Mouse (Mus musculus): Measurements from ENCODE around the gene Zfp865. TPM values are rescaled to one million over a fixed set of nuclear protein-coding genes. Genes with fewer than 3 reads are reported as not detected.

The Zfp865 gene
- polyA plus RNA-seq, 1 experiment from 2014 or later = 8.6 TPM

DNA sequence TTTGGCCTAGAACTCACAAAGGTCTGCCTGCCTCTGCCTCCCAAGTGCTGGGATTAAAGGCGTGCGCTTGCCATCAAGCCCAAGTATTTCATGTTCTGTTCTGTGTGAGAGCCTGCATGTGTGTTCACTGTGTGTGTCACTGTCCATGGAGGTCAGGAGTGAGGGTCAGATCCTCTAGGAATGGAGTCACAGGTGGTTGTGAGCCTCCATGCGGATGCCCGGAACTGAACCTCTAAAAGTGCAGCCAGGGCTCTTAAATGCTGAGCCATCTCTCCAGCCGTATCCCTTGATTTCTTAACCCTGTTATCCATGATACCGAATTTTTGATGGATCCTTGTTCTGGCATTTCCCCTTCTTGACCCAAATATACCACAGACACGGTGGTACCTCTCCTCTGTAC, 16.9 kb downstream of the Zfp865 start:
- H3K4me3 ChIP-seq (ENCODE audit: low read depth, low read length) = no peak overlapping the region
- WGBS = 90% methylated on average over 7 of the region's 7 CpGs

DNA sequence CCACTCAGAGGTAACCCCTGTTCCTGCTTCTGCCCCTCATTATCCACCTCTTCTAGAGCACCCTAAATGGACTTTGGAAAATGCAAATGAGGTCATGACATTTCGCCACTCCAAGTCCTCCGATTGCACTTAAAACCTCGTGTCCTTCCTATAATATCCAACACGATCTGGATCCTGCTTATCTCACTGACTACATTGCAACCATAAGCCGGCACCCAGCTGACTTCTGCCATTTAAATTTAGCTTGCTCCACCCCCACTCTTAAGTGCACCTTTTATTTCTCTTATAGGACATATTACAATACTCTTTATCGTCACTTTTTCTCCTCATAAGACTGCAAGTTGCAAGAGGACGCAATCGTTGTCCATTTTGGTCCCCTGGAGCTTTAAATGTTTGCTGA, 17.3 kb downstream of the Zfp865 start:
- H3K9ac ChIP-seq (ENCODE audit: low read depth, low read length) = peak overlapping the region; percentile 85; the same call in 1 of the 2 replicates
- no peaks in the 10 kb centered on the region for H3K9me3 ChIP-seq (ENCODE audit: control insufficient read depth, low read length)
- peak overlapping the region; percentile 66; the same call in 1 of the 2 replicates for H3K4me3 ChIP-seq (ENCODE audit: low read depth, low read length)
- H3K4me2 ChIP-seq (replicated peaks; ENCODE audit: low read depth, low read length) = peak overlapping the region; percentile 47
- DNase-seq (ENCODE audit: low spot score) (no peak), ATAC-seq (ENCODE audit: low FRiP score) (no peak)
- WGBS = 92% methylated on average over 8 of the region's 8 CpGs
- peaks cover 14% of the 10 kb centered on the region for H3K36me3 ChIP-seq (ENCODE audit: control insufficient read depth, insufficient read depth, low read length)
- H3K27me3 ChIP-seq (ENCODE audit: control insufficient read depth, insufficient read depth, low read length) = no peaks in the 10 kb centered on the region
- no peaks in the 10 kb centered on the region for H3K4me1 ChIP-seq (replicated peaks; ENCODE audit: control insufficient read depth, insufficient read depth, low read length)
- peak overlapping the region; percentile 96; the same call in 1 of the 2 replicates for H3K27ac ChIP-seq (ENCODE audit: low read depth, low read length)

More for the DNA sequence above, 16.9 kb downstream of the Zfp865 start:
- no peak overlapping the region for H3K9ac ChIP-seq (ENCODE audit: low read depth, low read length)
- no peaks in the 10 kb centered on the region for H3K9me3 ChIP-seq (ENCODE audit: control insufficient read depth, low read length)
- ATAC-seq (ENCODE audit: low FRiP score) (no peak), DNase-seq (ENCODE audit: low spot score) (no peak)
- H3K36me3 ChIP-seq (ENCODE audit: control insufficient read depth, insufficient read depth, low read length) = peaks cover 18% of the 10 kb centered on the region
- no peaks in the 10 kb centered on the region for H3K27me3 ChIP-seq (ENCODE audit: control insufficient read depth, insufficient read depth, low read length)
- no peak overlapping the region for H3K4me2 ChIP-seq (replicated peaks; ENCODE audit: low read depth, low read length)
- no peaks in the 10 kb centered on the region for H3K4me1 ChIP-seq (replicated peaks; ENCODE audit: control insufficient read depth, insufficient read depth, low read length)
- H3K27ac ChIP-seq (ENCODE audit: low read depth, low read length) = no peak overlapping the region

DNA sequence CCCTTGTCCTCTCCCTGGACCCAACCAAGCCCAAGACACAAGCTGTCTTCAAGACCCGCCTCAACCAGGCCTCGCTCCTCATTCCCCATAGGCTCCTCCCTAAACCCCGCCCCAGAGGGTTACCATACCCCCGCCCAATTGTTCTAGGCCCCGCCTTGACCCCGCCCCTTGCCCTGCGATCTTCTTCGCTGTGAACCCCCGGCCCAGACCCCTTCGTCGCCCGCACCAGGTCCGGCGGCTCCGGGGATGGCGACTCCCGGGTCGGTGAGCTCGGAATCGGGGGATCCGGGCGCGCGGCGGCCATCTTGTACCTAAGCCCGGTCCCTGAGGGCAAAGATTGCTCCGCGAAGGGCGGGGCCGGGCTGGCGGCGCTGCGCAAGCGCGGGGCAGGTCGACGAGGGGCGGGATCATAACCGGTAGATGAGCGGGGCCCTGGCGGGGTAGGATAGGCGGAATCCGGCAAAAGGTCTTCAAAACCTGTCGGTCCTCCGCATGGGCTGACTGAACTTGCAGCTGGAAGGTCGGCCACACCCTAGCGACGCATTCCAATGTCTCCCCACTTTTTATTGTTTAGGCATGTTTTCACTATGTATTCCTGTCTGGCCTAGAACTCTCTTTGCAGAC, 18.0 kb downstream of the Zfp865 start, which contains the start of gene Zfp784:
Gene Zfp784 (minus strand): TSS at position 338 of the 624 bp plus-strand sequence.
- no peaks in the 10 kb centered on the region for H3K9me3 ChIP-seq (ENCODE audit: control insufficient read depth, low read length)

DNA sequence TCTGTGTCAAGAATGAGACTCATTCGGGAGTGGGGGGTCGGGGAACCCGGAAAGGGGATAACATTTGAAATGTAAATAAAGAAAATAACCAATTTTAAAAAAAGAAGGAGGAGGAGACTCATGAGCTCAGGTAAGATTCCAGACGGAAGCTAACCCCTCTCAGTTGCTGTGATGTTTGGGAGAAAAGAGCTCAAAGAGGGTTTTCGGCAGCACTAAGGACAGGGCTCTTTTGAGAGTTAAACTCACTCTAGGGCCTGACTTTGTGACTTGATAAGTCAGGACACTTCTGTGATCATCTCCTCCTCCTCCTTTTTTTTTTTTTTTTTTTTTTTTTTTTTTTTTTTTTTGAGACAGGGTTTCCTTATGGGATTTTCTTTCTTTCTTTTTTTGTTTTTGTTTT, 18.8 kb downstream of the Zfp865 start:
- peak overlapping the region; percentile 96; the same call in 1 of the 2 replicates for H3K27ac ChIP-seq (ENCODE audit: low read depth, low read length)
- peaks cover 11% of the 10 kb centered on the region; the same call in 1 of the 2 replicates for H3K36me3 ChIP-seq (ENCODE audit: control insufficient read depth, insufficient read depth, low read length)
- peak overlapping the region; percentile 85 for H3K9ac ChIP-seq (ENCODE audit: low read depth, low read length)

More for the DNA sequence above, 18.0 kb downstream of the Zfp865 start, which contains the start of gene Zfp784:
- no peaks in the 10 kb centered on the region for H3K4me1 ChIP-seq (replicated peaks; ENCODE audit: control insufficient read depth, insufficient read depth, low read length)
- WGBS = under 1% methylated on average over 48 of the region's 48 CpGs
- peak within 1 kb of the TSS; percentile 47 for H3K4me2 ChIP-seq (replicated peaks; ENCODE audit: low read depth, low read length)
- H3K36me3 ChIP-seq (ENCODE audit: control insufficient read depth, insufficient read depth, low read length) = peaks cover 11% of the 10 kb centered on the region; the same call in 1 of the 2 replicates
- ATAC-seq (ENCODE audit: low FRiP score) = peak; percentile 97
- peak within 1 kb of the TSS; percentile 66 for H3K4me3 ChIP-seq (ENCODE audit: low read depth, low read length)
- H3K9ac ChIP-seq (ENCODE audit: low read depth, low read length) = peak within 1 kb of the TSS; percentile 85
- peak within 1 kb of the TSS; percentile 96 for H3K27ac ChIP-seq (ENCODE audit: low read depth, low read length)
- H3K27me3 ChIP-seq (ENCODE audit: control insufficient read depth, insufficient read depth, low read length) = no peaks in the 10 kb centered on the region
- DNase-seq (ENCODE audit: low spot score) = peak; percentile 93

DNA sequence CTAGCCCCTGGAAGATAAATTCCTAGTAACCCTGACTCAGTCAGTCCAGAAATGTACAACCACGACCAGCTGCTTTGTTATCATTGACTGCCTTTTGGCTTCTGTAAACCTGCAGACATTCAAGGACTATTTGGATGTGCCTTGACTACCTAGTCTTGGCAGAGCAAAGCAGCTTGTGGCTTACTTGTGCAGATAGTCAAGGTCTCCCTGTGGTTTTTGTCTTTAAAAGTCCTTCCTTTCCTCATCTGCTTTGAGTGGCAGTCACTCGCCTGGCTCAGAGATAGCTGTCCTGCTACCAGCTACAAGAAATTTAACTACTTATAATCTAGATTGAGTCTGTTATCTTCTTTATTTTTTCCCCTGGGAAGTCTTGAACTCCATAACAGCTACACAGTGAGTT, 24.8 kb downstream of the Zfp865 start:
- Histone ChIP-seq H3K4me1 (replicated peaks; ENCODE audit: control insufficient read depth, insufficient read depth, low read length) (no peaks in the 10 kb centered on the region), H3K4me2 (replicated peaks; ENCODE audit: low read depth, low read length) (no peak overlapping the region), H3K9me3 (ENCODE audit: control insufficient read depth, low read length) (no peaks in the 10 kb centered on the region), H3K27ac (ENCODE audit: low read depth, low read length) (no peak overlapping the region), H3K4me3 (ENCODE audit: low read depth, low read length) (no peak overlapping the region), H3K9ac (ENCODE audit: low read depth, low read length) (no peak overlapping the region), H3K36me3 (ENCODE audit: control insufficient read depth, insufficient read depth, low read length) (0 out of 2 replicates have a peak, but pooled peaks cover 2% of the 10 kb centered on the region), H3K27me3 (ENCODE audit: control insufficient read depth, insufficient read depth, low read length) (no peaks in the 10 kb centered on the region)
- DNase-seq (ENCODE audit: low spot score) (no peak), ATAC-seq (ENCODE audit: low FRiP score) (no peak)
- 81% methylated on average over 2 of the region's 2 CpGs for WGBS

More for the DNA sequence above, 18.8 kb downstream of the Zfp865 start:
- Histone ChIP-seq H3K9me3 (ENCODE audit: control insufficient read depth, low read length) (no peaks in the 10 kb centered on the region), H3K4me1 (replicated peaks; ENCODE audit: control insufficient read depth, insufficient read depth, low read length) (no peaks in the 10 kb centered on the region), H3K4me2 (replicated peaks; ENCODE audit: low read depth, low read length) (peak overlapping the region; percentile 47), H3K27me3 (ENCODE audit: control insufficient read depth, insufficient read depth, low read length) (no peaks in the 10 kb centered on the region), H3K4me3 (ENCODE audit: low read depth, low read length) (peak overlapping the region; percentile 66)
- DNase-seq (ENCODE audit: low spot score) (no peak), ATAC-seq (ENCODE audit: low FRiP score) (no peak)
- 46% methylated on average over 5 of the region's 5 CpGs for WGBS

DNA sequence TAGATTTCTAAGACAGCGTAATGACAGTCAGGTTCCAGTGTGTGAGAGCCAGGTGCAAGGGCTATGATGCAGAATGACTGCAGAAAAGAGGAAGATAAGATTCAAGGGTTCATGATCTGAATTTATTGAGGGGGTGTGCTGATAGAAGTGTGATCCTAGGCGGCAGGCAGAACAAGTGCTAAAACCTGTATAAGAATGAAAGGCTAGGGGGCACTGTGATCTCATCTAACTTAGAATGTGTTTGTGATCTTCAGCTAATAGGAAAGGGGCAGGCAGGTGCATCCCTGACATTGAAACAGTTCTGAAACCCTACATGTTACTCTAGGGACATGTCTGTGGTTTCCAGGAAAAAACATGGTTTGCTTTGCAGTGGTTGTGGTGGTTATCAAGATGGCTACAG, 25.9 kb downstream of the Zfp865 start:
- Histone ChIP-seq H3K27ac (ENCODE audit: low read depth, low read length) (no peak overlapping the region), H3K4me3 (ENCODE audit: low read depth, low read length) (no peak overlapping the region), H3K4me1 (replicated peaks; ENCODE audit: control insufficient read depth, insufficient read depth, low read length) (no peaks in the 10 kb centered on the region), H3K36me3 (ENCODE audit: control insufficient read depth, insufficient read depth, low read length) (no peaks in the 10 kb centered on the region), H3K9ac (ENCODE audit: low read depth, low read length) (no peak overlapping the region), H3K9me3 (ENCODE audit: control insufficient read depth, low read length) (no peaks in the 10 kb centered on the region), H3K4me2 (replicated peaks; ENCODE audit: low read depth, low read length) (no peak overlapping the region), H3K27me3 (ENCODE audit: control insufficient read depth, insufficient read depth, low read length) (no peaks in the 10 kb centered on the region)
- 79% methylated on average over 2 of the region's 2 CpGs for WGBS
- no peak for ATAC-seq (ENCODE audit: low FRiP score)
- DNase-seq (ENCODE audit: low spot score) = no peak

DNA sequence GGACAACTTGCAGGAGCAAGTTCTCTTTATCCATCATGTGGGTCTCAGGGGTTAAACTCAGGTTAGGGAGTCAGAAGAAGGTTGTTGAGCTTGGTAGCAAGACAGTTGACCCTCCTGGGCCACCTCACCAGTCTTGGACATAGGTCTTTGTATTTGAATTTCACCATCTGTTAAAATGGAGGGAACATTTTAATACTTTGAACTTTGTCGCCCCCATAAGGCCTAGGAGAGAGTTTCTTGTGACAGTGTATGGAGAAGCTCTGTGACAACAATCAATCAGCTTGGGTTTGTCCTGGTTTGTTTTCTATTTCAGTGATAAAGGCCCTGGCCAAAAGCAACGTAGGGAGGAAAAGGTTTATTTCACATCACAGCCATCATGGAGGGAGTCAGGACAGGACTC, 27.1 kb downstream of the Zfp865 start:
- WGBS = 26% methylated on average over 2 of the region's 2 CpGs
- no peaks in the 10 kb centered on the region for H3K4me1 ChIP-seq (replicated peaks; ENCODE audit: control insufficient read depth, insufficient read depth, low read length)
- no peak overlapping the region for H3K4me2 ChIP-seq (replicated peaks; ENCODE audit: low read depth, low read length)
- H3K27ac ChIP-seq (ENCODE audit: low read depth, low read length) = no peak overlapping the region
- ATAC-seq (ENCODE audit: low FRiP score) (no peak), DNase-seq (ENCODE audit: low spot score) (peak; percentile 37)
- no peaks in the 10 kb centered on the region for H3K9me3 ChIP-seq (ENCODE audit: control insufficient read depth, low read length)
- H3K27me3 ChIP-seq (ENCODE audit: control insufficient read depth, insufficient read depth, low read length) = peaks cover 2% of the 10 kb centered on the region
- H3K9ac ChIP-seq (ENCODE audit: low read depth, low read length) = no peak overlapping the region
- no peaks in the 10 kb centered on the region for H3K36me3 ChIP-seq (ENCODE audit: control insufficient read depth, insufficient read depth, low read length)
- no peak overlapping the region for H3K4me3 ChIP-seq (ENCODE audit: low read depth, low read length)

DNA sequence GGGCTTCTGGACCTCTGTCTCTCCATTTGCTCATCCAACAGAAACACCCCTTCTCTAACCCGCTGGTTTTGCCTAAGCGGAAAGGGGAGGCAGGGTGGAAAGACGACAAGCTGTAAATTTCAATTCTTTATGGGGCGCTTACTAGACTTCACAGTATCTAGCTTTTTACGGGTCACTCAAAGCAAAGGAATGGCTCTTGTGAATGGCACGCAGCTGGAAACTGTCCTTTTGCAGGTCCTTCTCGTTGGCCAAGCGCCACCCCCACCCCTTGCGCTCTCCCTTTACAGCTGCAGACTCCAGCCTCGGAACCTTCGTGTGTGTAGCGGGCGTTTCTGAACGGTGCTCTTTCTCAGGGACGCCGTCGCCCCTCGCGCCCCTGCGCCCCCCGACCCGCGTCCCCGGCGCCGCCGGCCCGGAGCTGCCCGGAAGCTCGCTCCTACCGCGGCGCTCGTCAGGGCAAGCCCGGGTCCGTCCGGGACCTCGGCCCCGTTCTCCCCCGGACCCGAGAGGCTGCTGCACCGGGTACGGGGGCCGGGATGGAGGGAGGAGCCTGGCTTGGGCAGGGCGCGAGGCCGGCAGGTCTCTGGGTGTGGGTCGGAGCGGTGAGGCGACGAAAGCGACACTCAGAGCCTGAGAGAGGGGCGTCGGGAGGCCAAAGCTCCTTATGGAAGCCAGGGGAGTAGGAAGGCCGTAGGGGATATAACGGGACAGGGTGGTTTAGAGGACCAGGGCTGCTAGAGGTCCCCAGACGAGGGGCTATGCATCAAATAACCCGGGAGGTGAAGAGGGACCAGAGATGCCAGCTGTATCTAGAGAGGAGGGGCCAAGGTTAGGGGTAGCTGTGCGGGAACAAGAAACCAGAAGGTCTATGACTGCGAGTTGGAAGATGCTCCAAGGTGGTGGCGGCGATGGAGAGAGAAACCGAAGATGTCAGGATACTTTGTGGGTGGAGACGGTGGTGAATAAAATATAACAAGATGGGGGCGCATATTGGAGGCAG, 31.3 kb downstream of the Zfp865 start, which contains the start of gene Zfp580:
Gene Zfp580 (plus strand): TSS at position 346 of the 1,000 bp plus-strand sequence.
- Histone ChIP-seq H3K4me3 (ENCODE audit: low read depth, low read length) (peak within 1 kb of the TSS; percentile 76), H3K9me3 (ENCODE audit: control insufficient read depth, low read length) (no peaks in the 10 kb centered on the region), H3K4me2 (replicated peaks; ENCODE audit: low read depth, low read length) (peak within 1 kb of the TSS; percentile 85), H3K9ac (ENCODE audit: low read depth, low read length) (peak within 1 kb of the TSS; percentile 90), H3K27me3 (ENCODE audit: control insufficient read depth, insufficient read depth, low read length) (peaks cover 44% of the 10 kb centered on the region), H3K4me1 (replicated peaks; ENCODE audit: control insufficient read depth, insufficient read depth, low read length) (peaks cover 14% of the 10 kb centered on the region), H3K27ac (ENCODE audit: low read depth, low read length) (peak within 1 kb of the TSS; percentile 79), H3K36me3 (ENCODE audit: control insufficient read depth, insufficient read depth, low read length) (no peaks in the 10 kb centered on the region)
- WGBS = 1% methylated on average over 43 of the region's 65 CpGs
- DNase-seq (ENCODE audit: low spot score) (peak; percentile 91), ATAC-seq (ENCODE audit: low FRiP score) (peak; percentile 85)
